Mouse (Mus musculus): ENCODE measurements at regions not wholly inside any gene's neighbourhood (a gene's known extent, or its start where the extent isn't known, plus 50 kb on each side); places are given as distances from the start of the nearest gene placed in this dataset.

- ATAC-seq (ENCODE audit: insufficient number of reproducible peaks, insufficient read depth, low FRiP score, low read depth) = no peak
- H3K9ac ChIP-seq (replicated peaks; ENCODE audit: low read depth, low read length) = no peak overlapping the region
- H3K36me3 ChIP-seq (ENCODE audit: control insufficient read depth, insufficient read depth, low read length) = no peaks in the 10 kb centered on the region
- H3K4me3 ChIP-seq (ENCODE audit: low read depth, low read length) = no peak overlapping the region
- H3K27me3 ChIP-seq (ENCODE audit: control insufficient read depth, insufficient read depth, low read length) = no peaks in the 10 kb centered on the region
- no peak overlapping the region for H3K4me2 ChIP-seq (replicated peaks; ENCODE audit: low read depth, low read length)
- WGBS = 61% methylated on average over 19 of the region's 19 CpGs
- H3K27ac ChIP-seq (ENCODE audit: low read length) = no peak overlapping the region
- no peaks in the 10 kb centered on the region for H3K9me3 ChIP-seq (ENCODE audit: control insufficient read depth, low read depth, low read length)
- no peaks in the 10 kb centered on the region for H3K4me1 ChIP-seq (ENCODE audit: control insufficient read depth, insufficient read depth, low read length)
Measured at GRCm38 (mm10) chr13:69331537-69332435, 201.8 kb upstream of the Nsun2 start.

GRCm38 (mm10) chr13:69343806-69344205, 189.7 kb upstream of the Nsun2 start:
- Histone ChIP-seq H3K4me2 (replicated peaks; ENCODE audit: low read depth, low read length) (no peak overlapping the region), H3K4me3 (ENCODE audit: low read depth, low read length) (no peak overlapping the region), H3K36me3 (ENCODE audit: control insufficient read depth, insufficient read depth, low read length) (no peaks in the 10 kb centered on the region), H3K27ac (ENCODE audit: low read length) (no peak overlapping the region), H3K27me3 (ENCODE audit: control insufficient read depth, insufficient read depth, low read length) (no peaks in the 10 kb centered on the region), H3K9me3 (ENCODE audit: control insufficient read depth, low read depth, low read length) (no peaks in the 10 kb centered on the region), H3K4me1 (ENCODE audit: control insufficient read depth, insufficient read depth, low read length) (no peaks in the 10 kb centered on the region), H3K9ac (replicated peaks; ENCODE audit: low read depth, low read length) (no peak overlapping the region)
- no peak for ATAC-seq (ENCODE audit: insufficient number of reproducible peaks, insufficient read depth, low FRiP score, low read depth)

- 85% methylated on average over 6 of the region's 6 CpGs for WGBS
- Histone ChIP-seq H3K9ac (replicated peaks; ENCODE audit: low read depth, low read length) (no peak overlapping the region), H3K4me2 (replicated peaks; ENCODE audit: low read depth, low read length) (no peak overlapping the region), H3K27ac (ENCODE audit: low read length) (no peak overlapping the region), H3K4me1 (ENCODE audit: control insufficient read depth, insufficient read depth, low read length) (no peaks in the 10 kb centered on the region), H3K9me3 (ENCODE audit: control insufficient read depth, low read depth, low read length) (no peaks in the 10 kb centered on the region), H3K27me3 (ENCODE audit: control insufficient read depth, insufficient read depth, low read length) (no peaks in the 10 kb centered on the region), H3K4me3 (ENCODE audit: low read depth, low read length) (no peak overlapping the region), H3K36me3 (ENCODE audit: control insufficient read depth, insufficient read depth, low read length) (no peaks in the 10 kb centered on the region)
- no peak for ATAC-seq (ENCODE audit: insufficient number of reproducible peaks, insufficient read depth, low FRiP score, low read depth)
Measured at GRCm38 (mm10) chr13:69357435-69357834, 176.1 kb upstream of the Nsun2 start.

- no peaks in the 10 kb centered on the region for H3K36me3 ChIP-seq (ENCODE audit: control insufficient read depth, insufficient read depth, low read length)
- WGBS = 54% methylated on average over 1 of the region's 1 CpGs
Measured at GRCm38 (mm10) chr13:69365880-69366490, 167.6 kb upstream of the Nsun2 start.

GRCm38 (mm10) chr13:69373101-69373815, 160.3 kb upstream of the Nsun2 start:
- no peak overlapping the region for H3K4me3 ChIP-seq (ENCODE audit: low read depth, low read length)
- H3K4me2 ChIP-seq (replicated peaks; ENCODE audit: low read depth, low read length) = no peak overlapping the region
- H3K9ac ChIP-seq (replicated peaks; ENCODE audit: low read depth, low read length) = no peak overlapping the region
- ATAC-seq (ENCODE audit: insufficient number of reproducible peaks, insufficient read depth, low FRiP score, low read depth) = no peak
- 66% methylated on average over 6 of the region's 6 CpGs for WGBS
- H3K27me3 ChIP-seq (ENCODE audit: control insufficient read depth, insufficient read depth, low read length) = no peaks in the 10 kb centered on the region
- H3K4me1 ChIP-seq (ENCODE audit: control insufficient read depth, insufficient read depth, low read length) = no peaks in the 10 kb centered on the region
- H3K27ac ChIP-seq (ENCODE audit: low read length) = no peak overlapping the region
- no peaks in the 10 kb centered on the region for H3K36me3 ChIP-seq (ENCODE audit: control insufficient read depth, insufficient read depth, low read length)
- H3K9me3 ChIP-seq (ENCODE audit: control insufficient read depth, low read depth, low read length) = peaks cover 2% of the 10 kb centered on the region; the same call in 1 of the 2 replicates

More at GRCm38 (mm10) chr13:69365880-69366490, 167.6 kb upstream of the Nsun2 start:
- Histone ChIP-seq H3K4me2 (replicated peaks; ENCODE audit: low read depth, low read length) (no peak overlapping the region), H3K27me3 (ENCODE audit: control insufficient read depth, insufficient read depth, low read length) (no peaks in the 10 kb centered on the region), H3K9ac (replicated peaks; ENCODE audit: low read depth, low read length) (no peak overlapping the region), H3K4me1 (ENCODE audit: control insufficient read depth, insufficient read depth, low read length) (no peaks in the 10 kb centered on the region), H3K27ac (ENCODE audit: low read length) (no peak overlapping the region), H3K9me3 (ENCODE audit: control insufficient read depth, low read depth, low read length) (peaks cover 10% of the 10 kb centered on the region; the same call in 1 of the 2 replicates), H3K4me3 (ENCODE audit: low read depth, low read length) (no peak overlapping the region)
- no peak for ATAC-seq (ENCODE audit: insufficient number of reproducible peaks, insufficient read depth, low FRiP score, low read depth)

- WGBS = 45% methylated on average over 1 of the region's 1 CpGs
- H3K9me3 ChIP-seq (ENCODE audit: control insufficient read depth, low read depth, low read length) = no peaks in the 10 kb centered on the region
- no peak for ATAC-seq (ENCODE audit: insufficient number of reproducible peaks, insufficient read depth, low FRiP score, low read depth)
Measured at GRCm38 (mm10) chr13:69373816-69374142, 159.8 kb upstream of the Nsun2 start.

GRCm38 (mm10) chr13:69380403-69380802, 153.1 kb upstream of the Nsun2 start:
- H3K36me3 ChIP-seq (ENCODE audit: control insufficient read depth, insufficient read depth, low read length) = no peaks in the 10 kb centered on the region
- H3K4me3 ChIP-seq (ENCODE audit: low read depth, low read length) = no peak overlapping the region
- H3K9me3 ChIP-seq (ENCODE audit: control insufficient read depth, low read depth, low read length) = no peaks in the 10 kb centered on the region
- H3K4me1 ChIP-seq (ENCODE audit: control insufficient read depth, insufficient read depth, low read length) = no peaks in the 10 kb centered on the region
- no peak overlapping the region for H3K4me2 ChIP-seq (replicated peaks; ENCODE audit: low read depth, low read length)
- no peaks in the 10 kb centered on the region for H3K27me3 ChIP-seq (ENCODE audit: control insufficient read depth, insufficient read depth, low read length)
- no peak overlapping the region for H3K9ac ChIP-seq (replicated peaks; ENCODE audit: low read depth, low read length)
- no peak overlapping the region for H3K27ac ChIP-seq (ENCODE audit: low read length)
- ATAC-seq (ENCODE audit: insufficient number of reproducible peaks, insufficient read depth, low FRiP score, low read depth) = no peak
- 54% methylated on average over 4 of the region's 4 CpGs for WGBS

More at GRCm38 (mm10) chr13:69373816-69374142, 159.8 kb upstream of the Nsun2 start:
- Histone ChIP-seq H3K4me3 (ENCODE audit: low read depth, low read length) (no peak overlapping the region), H3K9ac (replicated peaks; ENCODE audit: low read depth, low read length) (no peak overlapping the region), H3K36me3 (ENCODE audit: control insufficient read depth, insufficient read depth, low read length) (no peaks in the 10 kb centered on the region), H3K27ac (ENCODE audit: low read length) (no peak overlapping the region), H3K4me1 (ENCODE audit: control insufficient read depth, insufficient read depth, low read length) (no peaks in the 10 kb centered on the region), H3K4me2 (replicated peaks; ENCODE audit: low read depth, low read length) (no peak overlapping the region), H3K27me3 (ENCODE audit: control insufficient read depth, insufficient read depth, low read length) (no peaks in the 10 kb centered on the region)

GRCm38 (mm10) chr13:69384767-69385166, 148.8 kb upstream of the Nsun2 start:
- Histone ChIP-seq H3K27me3 (ENCODE audit: control insufficient read depth, insufficient read depth, low read length) (no peaks in the 10 kb centered on the region), H3K27ac (ENCODE audit: low read length) (no peak overlapping the region)
- no peak for ATAC-seq (ENCODE audit: insufficient number of reproducible peaks, insufficient read depth, low FRiP score, low read depth)

More at GRCm38 (mm10) chr13:69384767-69385166, 148.8 kb upstream of the Nsun2 start:
- H3K9ac ChIP-seq (replicated peaks; ENCODE audit: low read depth, low read length) = no peak overlapping the region
- no peaks in the 10 kb centered on the region for H3K4me1 ChIP-seq (ENCODE audit: control insufficient read depth, insufficient read depth, low read length)
- no peak overlapping the region for H3K4me3 ChIP-seq (ENCODE audit: low read depth, low read length)
- H3K36me3 ChIP-seq (ENCODE audit: control insufficient read depth, insufficient read depth, low read length) = no peaks in the 10 kb centered on the region
- no peak overlapping the region for H3K4me2 ChIP-seq (replicated peaks; ENCODE audit: low read depth, low read length)
- H3K9me3 ChIP-seq (ENCODE audit: control insufficient read depth, low read depth, low read length) = no peaks in the 10 kb centered on the region
